Mouse (Mus musculus) liver, postnatal 0 days (tissue): ENCODE results near the gene Gm13420.
A peak's percentile ranks its signal among the peaks of the same experiment; 100 is the strongest.

Experiments used
- CTCF ChIP-seq: sonication (generic); IDR thresholded peaks from 2 replicates; pipeline ENCODE4 v1.5.1; 2016; ENCODE audit warnings: antibody characterized with exemption, low read depth
- EP300 ChIP-seq: IDR thresholded peaks from 2 replicates; pipeline ENCODE4 v1.6.1; 2016; ENCODE audit warnings: antibody characterized with exemption, low read depth, mild to moderate bottlenecking

- TF ChIP-seq CTCF = no peak
- TF ChIP-seq EP300 = peak; percentile 67
Measured at GRCm38 (mm10) chr2:29787104-29787917, 35.8 kb upstream of the Gm13420 start, which contains the start of gene Coq4.
